Mouse (Mus musculus): ENCODE results near the gene Brpf3. TPM values are rescaled to one million over a fixed set of nuclear protein-coding genes. Genes with fewer than 3 reads are reported as not detected.
"Not testable (repeated sequence)": the region's sequence is repeated elsewhere in the genome, so short reads cannot be mapped to it uniquely, and the experiment has no call there.

Brpf3 gene
- total RNA-seq, 1 experiment from 2014 or later: 62.6 TPM

DNA sequence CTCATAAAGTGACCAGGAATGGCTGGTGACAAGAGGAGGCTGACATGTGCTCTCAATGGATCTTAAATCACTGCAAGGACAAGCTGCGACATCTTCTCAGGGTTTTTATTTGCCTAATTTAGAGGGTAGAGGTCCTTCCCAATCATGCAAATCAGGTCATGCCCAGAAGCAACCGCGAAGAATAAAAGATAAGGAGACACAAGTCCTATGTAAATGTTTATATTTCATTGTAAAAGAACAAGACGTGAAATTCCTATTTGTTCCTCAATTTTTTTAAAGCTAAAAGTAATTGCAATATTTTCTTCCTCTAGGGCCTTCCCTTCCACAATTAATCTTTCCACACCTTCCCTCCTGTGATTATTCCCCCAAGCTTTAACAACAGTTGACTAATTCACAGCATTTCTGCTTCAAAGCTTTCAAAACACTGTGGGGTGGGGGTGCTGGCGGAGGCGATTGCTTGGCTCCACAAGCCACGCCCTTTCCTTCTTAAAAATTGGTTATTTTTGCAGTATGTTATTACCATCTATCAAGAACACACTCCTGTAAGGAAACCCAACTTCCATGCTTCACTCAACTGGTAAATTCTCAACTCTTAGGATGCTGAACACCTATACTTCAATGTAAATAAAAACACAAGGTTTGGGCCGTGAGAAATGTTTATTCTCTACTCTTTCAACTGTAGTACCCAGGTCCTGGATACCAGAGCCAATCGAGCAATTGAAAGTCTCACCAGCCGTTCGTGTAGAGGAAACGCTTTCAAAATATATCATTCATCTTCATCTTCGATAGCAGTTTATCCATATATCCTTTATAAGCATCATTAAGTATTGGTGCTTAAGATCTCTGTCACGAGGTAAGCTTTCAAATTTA is 1.4 kb upstream of the Brpf3 start:
- DNase-seq: peak; percentile 47

DNA sequence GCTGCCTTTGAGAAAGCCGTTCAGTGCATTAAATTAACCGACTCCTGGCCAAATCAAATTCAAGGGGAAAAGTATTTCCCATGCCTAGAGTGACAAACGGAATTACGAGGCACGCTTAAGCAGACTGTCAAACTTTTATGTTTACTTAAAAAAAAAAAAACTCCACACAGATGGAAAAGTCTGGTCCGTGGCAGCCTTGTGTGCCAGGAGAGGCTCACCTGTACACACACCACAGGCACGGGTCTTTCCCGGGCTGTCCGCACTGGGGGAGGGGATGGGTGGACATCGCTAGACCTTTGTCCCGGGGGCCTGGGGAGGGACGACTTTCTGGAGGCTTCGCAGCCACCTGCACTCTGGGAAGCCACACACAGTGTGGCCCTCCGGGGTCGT is 614 bp upstream of the Brpf3 start:
- DNase-seq: no peak

DNA sequence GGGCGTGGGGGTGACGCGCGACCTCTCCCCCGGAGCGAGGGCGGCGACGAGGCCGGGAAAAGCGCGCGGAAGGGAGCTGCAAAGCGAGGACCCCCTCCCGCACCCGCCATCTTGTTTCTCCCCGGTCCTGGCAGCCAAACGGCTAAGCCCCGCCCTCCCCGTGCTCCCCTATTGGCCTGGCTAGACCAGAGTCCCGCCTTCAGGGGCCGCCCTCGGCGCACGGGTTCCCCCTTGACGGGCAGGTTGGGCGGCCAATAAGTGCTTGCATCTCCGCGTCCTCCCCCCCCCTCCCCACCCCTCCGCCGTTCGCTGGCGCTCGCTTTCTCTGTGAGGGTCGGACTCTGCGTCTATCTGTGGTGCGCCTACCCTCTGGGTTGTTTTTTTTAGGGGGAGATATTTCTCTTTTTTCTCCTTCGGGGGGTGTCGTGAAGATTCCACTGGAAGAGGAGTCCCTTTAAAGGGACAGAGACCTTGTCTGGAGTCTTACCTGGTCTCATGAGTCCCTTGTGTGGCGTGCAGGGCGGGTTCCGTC is 650 bp downstream of the Brpf3 start:
- DNase-seq: peak; percentile 100

- no peak for DNase-seq
These were observed 1.2 kb downstream of the Brpf3 start for GRCm38 (mm10) chr17:28802006-28802481.

GRCm38 (mm10) chr17:28803316-28803715 is 2.4 kb downstream of the Brpf3 start:
- no peak for DNase-seq

GRCm38 (mm10) chr17:28804973-28805372 is 4.1 kb downstream of the Brpf3 start:
- DNase-seq: no peak

DNA sequence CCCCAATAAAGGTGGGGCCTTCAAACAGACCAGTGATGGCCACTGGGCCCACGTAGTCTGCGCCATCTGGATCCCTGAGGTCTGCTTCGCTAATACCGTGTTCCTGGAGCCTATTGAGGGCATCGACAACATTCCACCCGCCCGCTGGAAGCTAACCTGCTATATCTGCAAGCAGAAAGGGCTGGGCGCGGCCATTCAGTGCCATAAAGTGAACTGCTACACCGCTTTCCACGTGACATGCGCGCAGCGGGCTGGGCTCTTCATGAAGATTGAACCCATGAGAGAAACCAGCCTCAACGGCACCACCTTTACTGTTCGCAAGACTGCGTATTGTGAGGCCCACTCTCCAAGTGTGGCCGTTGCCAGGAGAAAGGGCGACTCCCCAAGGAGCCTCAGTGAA is 5.9 kb downstream of the Brpf3 start:
- DNase-seq: no peak

GRCm38 (mm10) chr17:28808714-28809113 is 7.8 kb downstream of the Brpf3 start:
- no peak for DNase-seq

DNA sequence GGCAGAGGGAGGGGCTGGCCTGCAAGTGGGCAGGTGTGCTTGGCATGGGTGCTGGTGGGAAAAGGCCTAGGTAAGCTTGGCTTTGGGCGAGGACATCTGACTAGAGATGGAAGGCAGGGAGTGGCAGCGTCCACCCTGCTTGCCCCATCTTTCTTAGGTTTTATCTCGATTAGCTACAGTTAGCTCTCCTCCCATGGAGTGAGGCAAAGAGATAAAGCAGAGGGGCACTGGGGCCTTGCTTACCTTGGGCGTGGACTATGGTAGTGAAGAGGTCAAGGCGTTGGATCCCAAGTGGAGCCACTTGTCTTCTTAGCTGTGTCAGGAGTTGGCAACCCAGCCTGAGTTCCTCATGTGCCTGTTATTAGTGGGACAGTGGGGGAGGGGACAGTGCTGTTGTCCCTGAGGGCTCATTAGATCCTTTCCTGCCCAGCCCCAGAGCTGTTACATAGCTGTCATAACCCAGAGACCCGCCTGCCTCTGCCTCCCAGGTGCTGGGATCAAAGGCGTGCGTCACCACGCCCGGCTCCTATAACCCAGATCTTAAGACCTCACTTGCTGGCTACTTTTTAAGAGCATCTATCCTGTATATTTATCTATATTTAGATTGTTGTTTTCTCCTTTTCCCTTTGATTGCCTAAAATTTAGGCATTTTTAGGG is 8.4 kb downstream of the Brpf3 start:
- no peak for DNase-seq

DNA sequence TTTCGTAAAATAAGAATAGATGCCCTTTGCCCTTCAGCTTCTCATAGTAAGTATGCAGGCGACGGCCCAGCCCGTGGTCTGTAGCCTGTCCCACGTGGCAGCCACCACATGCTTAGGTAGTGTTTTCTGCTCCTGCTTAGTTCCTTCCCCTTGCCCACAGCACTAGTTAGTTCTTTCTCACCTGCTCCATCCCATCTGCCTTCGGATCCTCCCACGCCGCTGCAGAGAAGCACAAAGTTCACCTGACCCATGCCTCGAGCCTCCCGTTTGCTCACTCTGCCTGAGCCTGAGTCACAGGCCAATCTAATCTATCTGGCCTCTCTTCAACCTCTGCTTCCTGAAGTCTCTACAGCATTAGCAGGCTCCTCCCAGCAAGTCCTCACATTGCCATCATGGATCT is 11.5 kb downstream of the Brpf3 start:
- no peak for DNase-seq

- DNase-seq: no peak
These were observed 13.7 kb downstream of the Brpf3 start for GRCm38 (mm10) chr17:28814529-28815097.

DNA sequence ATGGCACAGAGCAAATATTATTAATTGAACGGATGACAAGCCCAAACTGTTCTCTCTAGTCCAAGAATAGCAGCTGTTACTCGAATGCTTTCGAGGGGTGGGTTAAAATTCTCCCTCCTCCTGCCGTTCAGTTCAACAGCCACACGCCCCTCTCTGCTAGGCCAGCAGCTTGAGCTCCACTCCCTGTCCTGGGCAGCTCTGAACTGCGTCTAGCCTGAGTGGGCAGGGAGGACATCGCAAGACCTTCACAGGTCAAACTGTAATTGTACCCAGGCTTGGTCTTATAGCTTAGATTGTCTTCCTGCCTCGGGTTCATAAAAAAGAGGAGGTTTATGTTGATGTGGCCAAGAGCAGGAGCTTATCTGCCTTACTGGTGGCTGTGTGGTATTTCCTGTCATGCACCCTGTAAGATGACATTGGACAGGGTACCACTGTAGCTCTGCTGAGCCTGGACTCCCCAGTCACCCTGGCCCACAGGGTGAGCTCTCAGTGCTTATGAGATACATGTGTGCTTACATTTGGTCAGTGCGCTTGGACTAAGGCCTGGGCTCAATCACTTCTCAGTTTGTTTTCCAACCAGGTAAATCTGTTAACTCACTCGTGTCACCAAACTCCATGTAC is 14.6 kb downstream of the Brpf3 start:
- DNase-seq: no peak

DNA sequence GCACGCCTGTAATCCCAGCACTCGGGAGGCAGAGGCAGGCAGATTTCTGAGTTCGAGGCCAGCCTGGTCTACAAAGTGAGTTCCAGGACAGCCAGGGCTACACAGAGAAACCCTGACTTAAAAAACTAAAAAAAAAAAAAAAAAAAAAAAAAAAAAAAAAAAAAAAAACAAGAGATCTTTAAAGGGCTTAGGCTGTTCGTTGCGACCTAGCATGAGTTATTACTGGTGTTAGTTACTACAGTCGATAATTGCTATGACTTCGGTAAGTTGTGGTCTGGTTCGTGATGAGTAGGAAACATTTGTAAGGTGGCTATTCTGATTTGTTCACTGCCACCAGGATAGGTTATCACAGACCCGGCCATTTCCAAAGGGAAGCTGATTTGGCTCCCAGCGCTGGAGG is 15.4 kb downstream of the Brpf3 start:
- DNase-seq: not testable (repeated sequence)

DNA sequence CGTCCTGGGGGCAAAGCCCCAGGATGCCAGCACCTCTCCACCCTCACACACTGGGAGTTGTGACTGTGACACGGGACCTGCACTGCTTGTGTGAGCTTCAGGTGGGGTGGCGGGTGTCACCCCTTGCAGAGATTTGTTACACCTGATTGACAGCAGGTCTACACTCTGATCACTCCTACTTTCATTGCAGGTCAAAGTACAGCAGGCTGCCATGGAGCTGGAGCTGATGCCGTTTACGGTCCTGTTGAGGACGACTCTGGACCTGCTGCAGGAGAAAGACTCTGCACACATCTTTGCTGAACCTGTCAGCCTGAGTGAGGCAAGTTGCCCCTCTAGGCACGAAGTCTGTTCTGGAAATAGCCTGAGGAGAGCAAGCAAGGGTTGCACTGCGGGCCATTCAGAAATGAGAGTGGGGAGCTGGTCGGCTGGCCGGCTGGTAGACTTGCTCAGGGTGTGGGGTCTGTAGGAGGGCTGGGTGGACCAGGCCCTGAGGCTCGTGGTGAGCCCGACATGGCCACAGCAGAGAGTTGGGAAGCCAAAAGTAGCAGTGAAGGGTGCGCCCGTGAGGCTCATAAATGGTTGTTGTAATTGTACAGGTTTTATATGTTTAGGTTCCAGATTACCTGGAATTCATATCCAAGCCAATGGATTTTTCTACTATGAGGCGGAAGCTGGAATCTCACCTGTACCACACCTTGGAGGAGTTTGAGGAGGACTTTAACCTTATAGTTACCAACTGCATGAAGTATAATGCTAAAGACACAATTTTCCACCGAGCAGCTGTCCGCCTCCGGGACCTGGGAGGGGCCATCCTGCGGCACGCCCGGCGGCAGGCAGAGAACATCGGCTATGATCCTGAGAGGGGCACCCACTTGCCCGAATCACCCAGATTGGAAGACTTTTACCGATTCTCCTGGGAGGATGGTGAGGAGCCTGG is 16.3 kb downstream of the Brpf3 start:
- no peak for DNase-seq

DNA sequence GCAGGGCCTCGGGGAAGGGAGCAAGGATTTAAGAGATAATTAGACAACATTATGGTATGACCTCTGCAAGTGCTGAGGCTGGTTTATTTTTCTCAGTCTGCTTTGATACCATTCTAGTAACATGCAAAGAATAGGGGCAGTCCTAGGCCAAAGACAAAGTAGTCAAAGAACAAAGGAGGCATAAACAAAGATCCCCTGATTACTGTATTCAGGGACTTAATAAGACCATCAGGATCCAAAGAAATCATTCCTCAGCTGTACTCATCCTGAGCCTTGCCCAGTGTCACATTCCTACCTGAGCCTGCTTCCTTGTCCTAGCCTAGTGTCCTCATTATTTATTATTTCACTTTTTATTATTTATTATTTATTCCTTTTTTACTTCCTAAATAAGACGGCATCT is 19.3 kb downstream of the Brpf3 start:
- DNase-seq: no peak

DNA sequence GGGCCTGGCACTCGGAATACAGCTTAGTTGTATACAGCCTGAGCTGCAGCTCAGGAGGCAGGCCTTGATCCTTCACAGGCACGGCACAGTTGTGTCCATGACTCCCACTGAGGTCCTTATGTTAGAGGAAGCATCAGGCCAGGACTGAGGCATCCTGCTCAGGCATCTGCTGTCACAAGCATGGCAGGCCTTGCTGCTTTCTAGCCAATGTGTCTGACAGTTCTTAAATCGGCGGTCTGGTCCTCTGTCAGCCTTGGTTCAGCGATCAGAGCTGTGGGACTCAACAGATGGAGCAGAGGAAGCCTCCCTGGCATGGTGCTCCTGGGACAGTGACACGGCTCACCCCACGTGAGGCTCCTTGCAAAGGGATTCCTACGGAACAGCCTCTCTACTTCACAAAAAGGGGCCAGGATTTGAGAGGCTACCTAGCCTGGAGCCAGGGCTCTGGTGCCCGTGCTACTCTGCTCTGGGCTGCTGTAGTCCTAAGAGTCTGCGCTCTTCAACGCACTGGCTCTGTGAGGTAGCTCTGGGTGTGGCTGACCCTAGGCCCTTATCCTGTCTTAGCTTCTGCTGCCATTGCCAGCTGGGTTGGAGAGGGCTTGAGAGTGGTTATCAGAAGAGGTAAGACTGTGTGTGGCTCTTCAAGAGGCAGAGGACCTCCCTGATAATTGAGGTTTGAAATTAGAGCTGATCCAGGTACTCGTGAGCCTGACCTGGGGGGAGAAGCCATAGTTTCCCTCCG is 22.3 kb downstream of the Brpf3 start:
- DNase-seq: no peak

GRCm38 (mm10) chr17:28823749-28824148 is 22.9 kb downstream of the Brpf3 start:
- DNase-seq: peak; percentile 43

DNA sequence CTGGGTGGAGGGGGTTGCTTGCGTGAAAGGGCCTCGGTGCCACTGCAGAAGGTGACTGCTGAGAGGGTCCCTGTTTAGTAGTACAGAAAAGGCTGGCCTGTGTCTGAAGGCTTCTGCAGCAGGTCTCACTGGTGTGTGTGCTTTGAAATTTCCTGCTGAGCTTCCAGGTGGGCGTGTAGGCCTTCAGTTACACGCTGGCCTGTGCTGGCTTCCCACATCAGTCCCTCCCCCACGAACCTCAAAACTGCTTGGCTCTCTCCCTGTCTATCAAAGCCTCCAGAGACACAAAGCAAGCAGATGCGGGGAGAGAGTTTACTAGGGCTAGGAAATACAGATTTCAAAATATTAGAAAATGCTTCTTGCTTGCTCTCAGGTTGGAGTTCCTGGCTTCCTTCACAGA is 24.0 kb downstream of the Brpf3 start:
- no peak for DNase-seq

- DNase-seq: no peak
These were observed 24.6 kb downstream of the Brpf3 start for GRCm38 (mm10) chr17:28825359-28826041.

GRCm38 (mm10) chr17:28827665-28828231 is 26.9 kb downstream of the Brpf3 start:
- no peak for DNase-seq

Data from adrenal gland, postnatal 14 days (tissue).